ENCODE assay signal across 24 mouse cellular contexts in genomic region chr3:52251184-52251583, GRCm38 (mm10). TPM values are rescaled to one million over a fixed set of nuclear protein-coding genes. Genes with fewer than 3 reads are reported as not detected.
DNase-seq lines count a peak whose midpoint lies in the region; ATAC-seq and TF ChIP-seq lines count a peak whose summit lies in the region.
"Had no signal": no experiment of that assay in that cellular context is flagged by ENCODE, and none has a peak within 500 bp of the region (broad histone marks: within the 10 kb centered on the region; RNA-seq: fewer than 3 reads in every experiment).

No protein-coding gene starts in this region.

- H3K9ac ChIP-seq in CH12.LX (ENCODE audit: insufficient read depth, low read depth) = no peak overlapping the region
- H3K9ac ChIP-seq: embryonic facial prominence, embryonic 13.5 days; embryonic facial prominence, embryonic 15.5 days; forebrain, embryonic 12.5 days had no signal

- no peaks in the 10 kb centered on the region for H3K27me3 ChIP-seq in CH12.LX (replicated peaks)
- H3K27me3 ChIP-seq in Patski = peaks cover 18% of the 10 kb centered on the region

- H3K4me1 ChIP-seq in CH12.LX (ENCODE audit: control insufficient read depth in 1 of 2, insufficient read depth in 2 of 2) = no peaks in the 10 kb centered on the region
- H3K4me1 ChIP-seq: embryonic facial prominence, embryonic 13.5 days; embryonic facial prominence, embryonic 15.5 days; forebrain, embryonic 10.5 days; forebrain, embryonic 12.5 days had no signal

- H3K79me2 ChIP-seq in CH12.LX (replicated peaks; ENCODE audit: control insufficient read depth, extremely low read depth, insufficient read depth, poor library complexity, severe bottlenecking) = no peaks in the 10 kb centered on the region

- H3K36me3 ChIP-seq in CH12.LX (replicated peaks in 1 of 2; ENCODE audit: control insufficient read depth in 1 of 2, insufficient read depth in 1 of 2, low read length in 1 of 2) = no peaks in the 10 kb centered on the region
- H3K36me3 ChIP-seq: embryonic facial prominence, embryonic 13.5 days; embryonic facial prominence, embryonic 15.5 days; forebrain, embryonic 10.5 days; forebrain, embryonic 12.5 days had no signal

- no peak for TF ChIP-seq POLR2A in CH12.LX (IDR thresholded peaks at IDR 0.05; ENCODE audit: low read depth, low read length)

- in situ Hi-C loops in CH12.LX (cut with MboI; ENCODE audit: low pct_ligation_motif_present, low pct_unique_long_range_greater_than_20kb, low sequenced_read_pairs) (loop anchor here (10.0 to 25.0 kb wide), 3 partner anchors 511 to 1211 kb away; partner anchors contain the start of genes Nhlrc3 and Proser1), Patski (cut with MboI; ENCODE audit: low pct_unique_long_range_greater_than_20kb) (loop anchor here (25.0 kb wide), 1 partner anchor 1086 kb away; no protein-coding TSS in a partner anchor)

- no peak overlapping the region for H3K4me2 ChIP-seq in CH12.LX (ENCODE audit: insufficient read depth, low read depth, poor library complexity, severe bottlenecking)
- H3K4me2 ChIP-seq: embryonic facial prominence, embryonic 13.5 days; embryonic facial prominence, embryonic 15.5 days; forebrain, embryonic 12.5 days had no signal

- no peak for TF ChIP-seq EP300 in CH12.LX (IDR thresholded peaks at IDR 0.05; ENCODE audit: low read length)

- dilution Hi-C loops in CH12.LX (cut with MboI; ENCODE audit: extremely low pct_ligation_motif_present, extremely low pct_unique_long_range_greater_than_20kb, low sequenced_read_pairs) = no loop called here

- TF ChIP-seq CTCF in layer of hippocampus, adult 2 months (conservative IDR thresholded peaks at IDR 0.05) = peak; percentile 57
- TF ChIP-seq CTCF in CH12.LX (conservative IDR thresholded peaks at IDR 0.05 in 1 of 2, IDR thresholded peaks at IDR 0.05 in 1 of 2; ENCODE audit: low read depth in 2 of 2, low read length in 2 of 2) = peak in 1 of 2 experiments; percentile 23; a peak in 1 of 4 replicates
- TF ChIP-seq CTCF in Patski (IDR thresholded peaks at IDR 0.05) = peak; percentile 18

- CTCF ChIA-PET in Patski (lab: Charles Lee) = interaction anchor here (0.7 to 1.3 kb wide), 2 partner anchors 13 to 593 kb away, joined by 3 to 5 read pairs; no protein-coding TSS in a partner anchor

- DNase-seq in layer of hippocampus, adult 2 months (ENCODE audit: low spot score in 2 of 2) = no peak
- no peak for DNase-seq in layer of hippocampus, adult 8-10 months (ENCODE audit: low spot score in 2 of 2)
- DNase-seq in CH12.LX (ENCODE audit: extremely low read depth) (no peak), Patski (ENCODE audit: low read depth, low spot score) (no peak)
- DNase-seq in thymus, postnatal 36 days = no peak
- DNase-seq: adrenal gland, adult 2 months; adrenal gland, postnatal 10 days; adrenal gland, postnatal 25 days; B cell, adult 2 months; cerebellum, adult 11 months; cerebellum, adult 18-20 months; cerebellum, adult 8-10 months; cerebellum, adult 9-11 months; cerebellum, postnatal 14 days; cerebellum, postnatal 36 days; embryo, embryonic 11 days had no signal

- no peak overlapping the region for H3K27ac ChIP-seq in layer of hippocampus, adult 2 months
- no peak overlapping the region for H3K27ac ChIP-seq in CH12.LX (ENCODE audit: insufficient read depth, low read depth)
- H3K27ac ChIP-seq: embryonic facial prominence, embryonic 13.5 days; embryonic facial prominence, embryonic 15.5 days; forebrain, embryonic 10.5 days; forebrain, embryonic 12.5 days had no signal

- no peak overlapping the region for H3K4me3 ChIP-seq in layer of hippocampus, adult 2 months
- no peak overlapping the region for H3K4me3 ChIP-seq in CH12.LX (replicated peaks in 1 of 3; ENCODE audit: low read depth in 2 of 3, low read length in 2 of 3, poor library complexity in 1 of 3)
- H3K4me3 ChIP-seq: embryonic facial prominence, embryonic 13.5 days; embryonic facial prominence, embryonic 15.5 days; erythroblast, embryonic 14.5 days; forebrain, embryonic 10.5 days; forebrain, embryonic 12.5 days had no signal

- POLR2A ChIA-PET in Patski (lab: Charles Lee) = no interaction called here

- no peak for ATAC-seq in Patski
- ATAC-seq: CD4-positive, CD25-positive, alpha-beta regulatory T cell, adult 4 months; forebrain, embryonic 14.5 days; forebrain, embryonic 16.5 days had no signal

- no peaks in the 10 kb centered on the region for H3K9me3 ChIP-seq in CH12.LX (replicated peaks; ENCODE audit: low read length)
- H3K9me3 ChIP-seq: embryonic facial prominence, embryonic 13.5 days; embryonic facial prominence, embryonic 15.5 days; forebrain, embryonic 10.5 days; forebrain, embryonic 12.5 days had no signal

- TF ChIP-seq RAD21 in CH12.LX (IDR thresholded peaks at IDR 0.05; ENCODE audit: low read depth, low read length) = peak; percentile 43

TF ChIP-seq in CH12.LX, 34 proteins besides CTCF, POLR2A, EP300 and RAD21:
- peak; percentile 71 for TF ChIP-seq ZNF384 (IDR thresholded peaks at IDR 0.05; ENCODE audit: low read depth, low read length)
- no peak for TF ChIP-seq NELFE (IDR thresholded peaks at IDR 0.05; ENCODE audit: low read depth, low read length)
- no peak for TF ChIP-seq GABPA (IDR thresholded peaks at IDR 0.05; ENCODE audit: insufficient replicate concordance, low read depth, low read length)
- TF ChIP-seq MYC (IDR thresholded peaks at IDR 0.05; ENCODE audit: low read depth, low read length) = no peak

RNA-seq across cellular contexts. Expression of gene Foxo1, which starts 17.0 kb away (rescaled TPM):
- total RNA-seq in layer of hippocampus, adult 2 months (2021) = 10 to 100 TPM; 22.4 to 23.5 TPM
- 10 to 100 TPM; 20.2 to 23.1 (median 22.8) TPM for total RNA-seq in layer of hippocampus, adult 8-10 months (2022)
- total RNA-seq in CH12.LX (2012; rRNA removed) (1.2 and 1.3 TPM in 2 replicates), CH12.LX (2014; rRNA removed) (0.50 and 0.79 TPM in 2 replicates)
- polyA plus RNA-seq in CH12.LX (2012; ENCODE audit: insufficient read length, low read depth) (6.0 and 6.9 TPM in 2 replicates), Patski (2021) (15.5 TPM)

Comparison
In these comparisons a context has a peak if more than half of its experiments do, and no peak if none do; other contexts are left out.
1. RNA of gene Foxo1, which starts 17.0 kb away (total RNA-seq): 22.4 to 23.5 TPM in layer of hippocampus, adult 2 months and 20.2 to 23.1 TPM in layer of hippocampus, adult 8-10 months; 0.50 to 1.3 TPM in CH12.LX; every median in the first group is over 4 times any median in the second.